Mouse (Mus musculus): ENCODE measurements around the gene Tmem201. TPM values are rescaled to one million over a fixed set of nuclear protein-coding genes. Genes with fewer than 3 reads are reported as not detected.
A peak's percentile ranks its signal among the peaks of the same experiment; 100 is the strongest.

Tmem201 gene
- 45.2 and 48.5 TPM in 2 replicates for polyA plus RNA-seq (2015; fragmentation: Nextera tagmentation; extraction: Ambion mirVana)

- peak; percentile 92 for ATAC-seq (ENCODE audit: low FRiP score)
- peak within 1 kb of the TSS; percentile 93 for H3K4me2 ChIP-seq
- peak within 1 kb of the TSS; percentile 85 for H3K27ac ChIP-seq (replicated peaks)
- peak within 1 kb of the TSS; percentile 95 for H3K4me3 ChIP-seq (replicated peaks)
- H3K27me3 ChIP-seq (replicated peaks), result no peaks in the 10 kb centered on the region
- peak within 1 kb of the TSS; percentile 90 for H3K9ac ChIP-seq (replicated peaks)
- WGBS, result under 1% methylated on average over 92 of the region's 97 CpGs
- H3K9me3 ChIP-seq (replicated peaks), result no peaks in the 10 kb centered on the region
- peaks cover 8% of the 10 kb centered on the region for H3K36me3 ChIP-seq
- peaks cover 51% of the 10 kb centered on the region for H3K4me1 ChIP-seq
Observed at GRCm38 (mm10) chr4:149737383-149738324, at the start of gene Tmem201. Tmem201 (minus strand) TSS chr4:149738044.

GRCm38 (mm10) chr4:149784901-149785300 is 47.1 kb upstream of the Tmem201 start:
- WGBS, result 89% methylated on average over 5 of the region's 5 CpGs
- Histone ChIP-seq H3K4me3 (replicated peaks) (no peak overlapping the region), H3K27ac (replicated peaks) (no peak overlapping the region), H3K9ac (replicated peaks) (no peak overlapping the region), H3K27me3 (replicated peaks) (no peaks in the 10 kb centered on the region), H3K9me3 (replicated peaks) (no peaks in the 10 kb centered on the region), H3K4me2 (no peak overlapping the region), H3K4me1 (peaks cover 8% of the 10 kb centered on the region), H3K36me3 (no peaks in the 10 kb centered on the region)
- no peak for ATAC-seq (ENCODE audit: low FRiP score)

GRCm38 (mm10) chr4:149784371-149784770 is 46.5 kb upstream of the Tmem201 start:
- no peak overlapping the region for H3K9ac ChIP-seq (replicated peaks)
- no peaks in the 10 kb centered on the region for H3K27me3 ChIP-seq (replicated peaks)
- H3K4me3 ChIP-seq (replicated peaks), result no peak overlapping the region
- no peak overlapping the region for H3K4me2 ChIP-seq
- H3K9me3 ChIP-seq (replicated peaks), result no peaks in the 10 kb centered on the region
- H3K4me1 ChIP-seq, result peaks cover 2% of the 10 kb centered on the region; the same call in 1 of the 2 replicates
- no peak for ATAC-seq (ENCODE audit: low FRiP score)
- WGBS, result 94% methylated on average over 9 of the region's 9 CpGs
- no peak overlapping the region for H3K27ac ChIP-seq (replicated peaks)
- no peaks in the 10 kb centered on the region for H3K36me3 ChIP-seq

- Histone ChIP-seq H3K36me3 (no peaks in the 10 kb centered on the region), H3K27me3 (replicated peaks) (no peaks in the 10 kb centered on the region), H3K27ac (replicated peaks) (0 out of 2 replicates have a peak overlapping the region, but pooled peaks have one; percentile 9), H3K9ac (replicated peaks) (no peak overlapping the region), H3K4me1 (no peaks in the 10 kb centered on the region), H3K9me3 (replicated peaks) (no peaks in the 10 kb centered on the region), H3K4me2 (no peak overlapping the region), H3K4me3 (replicated peaks) (no peak overlapping the region)
- ATAC-seq (ENCODE audit: low FRiP score), result no peak
- WGBS, result 71% methylated on average over 8 of the region's 8 CpGs
Observed at GRCm38 (mm10) chr4:149782975-149783374, 45.1 kb upstream of the Tmem201 start.

GRCm38 (mm10) chr4:149780565-149781356 is 42.9 kb upstream of the Tmem201 start:
- Histone ChIP-seq H3K4me2 (no peak overlapping the region), H3K9me3 (replicated peaks) (no peaks in the 10 kb centered on the region), H3K4me1 (peaks cover 4% of the 10 kb centered on the region; the same call in 1 of the 2 replicates), H3K27ac (replicated peaks) (no peak overlapping the region), H3K27me3 (replicated peaks) (no peaks in the 10 kb centered on the region), H3K36me3 (no peaks in the 10 kb centered on the region), H3K9ac (replicated peaks) (no peak overlapping the region), H3K4me3 (replicated peaks) (no peak overlapping the region)
- ATAC-seq (ENCODE audit: low FRiP score), result no peak
- 74% methylated on average over 13 of the region's 13 CpGs for WGBS

- no peaks in the 10 kb centered on the region for H3K27me3 ChIP-seq (replicated peaks)
- H3K4me2 ChIP-seq, result no peak overlapping the region
- ATAC-seq (ENCODE audit: low FRiP score), result no peak
- no peak overlapping the region for H3K4me3 ChIP-seq (replicated peaks)
- H3K27ac ChIP-seq (replicated peaks), result no peak overlapping the region
- H3K36me3 ChIP-seq, result no peaks in the 10 kb centered on the region
- 85% methylated on average over 9 of the region's 9 CpGs for WGBS
- peaks cover 4% of the 10 kb centered on the region; the same call in 1 of the 2 replicates for H3K4me1 ChIP-seq
- no peaks in the 10 kb centered on the region for H3K9me3 ChIP-seq (replicated peaks)
- H3K9ac ChIP-seq (replicated peaks), result no peak overlapping the region
Observed at GRCm38 (mm10) chr4:149779966-149780365, 42.1 kb upstream of the Tmem201 start.

- Histone ChIP-seq H3K27me3 (replicated peaks) (no peaks in the 10 kb centered on the region), H3K27ac (replicated peaks) (no peak overlapping the region), H3K4me3 (replicated peaks) (no peak overlapping the region), H3K4me2 (no peak overlapping the region), H3K36me3 (no peaks in the 10 kb centered on the region), H3K9ac (replicated peaks) (no peak overlapping the region), H3K4me1 (peaks cover 26% of the 10 kb centered on the region), H3K9me3 (replicated peaks) (no peaks in the 10 kb centered on the region)
- 87% methylated on average over 9 of the region's 9 CpGs for WGBS
- ATAC-seq (ENCODE audit: low FRiP score), result no peak
Observed at GRCm38 (mm10) chr4:149777126-149777525, 39.3 kb upstream of the Tmem201 start.

GRCm38 (mm10) chr4:149775760-149776362 is 38.0 kb upstream of the Tmem201 start:
- Histone ChIP-seq H3K27me3 (replicated peaks) (no peaks in the 10 kb centered on the region), H3K4me2 (no peak overlapping the region), H3K36me3 (no peaks in the 10 kb centered on the region), H3K9ac (replicated peaks) (no peak overlapping the region), H3K9me3 (replicated peaks) (no peaks in the 10 kb centered on the region), H3K4me1 (peaks cover 32% of the 10 kb centered on the region), H3K4me3 (replicated peaks) (no peak overlapping the region), H3K27ac (replicated peaks) (no peak overlapping the region; the same call in 1 of the 2 replicates)
- WGBS, result 35% methylated on average over 8 of the region's 8 CpGs
- no peak for ATAC-seq (ENCODE audit: low FRiP score)

GRCm38 (mm10) chr4:149775330-149775729 is 37.5 kb upstream of the Tmem201 start:
- Histone ChIP-seq H3K4me1 (peaks cover 32% of the 10 kb centered on the region), H3K9me3 (replicated peaks) (no peaks in the 10 kb centered on the region), H3K4me3 (replicated peaks) (no peak overlapping the region), H3K27ac (replicated peaks) (no peak overlapping the region), H3K36me3 (no peaks in the 10 kb centered on the region), H3K27me3 (replicated peaks) (no peaks in the 10 kb centered on the region), H3K4me2 (no peak overlapping the region), H3K9ac (replicated peaks) (no peak overlapping the region)
- WGBS, result 65% methylated on average over 7 of the region's 7 CpGs
- ATAC-seq (ENCODE audit: low FRiP score), result no peak

GRCm38 (mm10) chr4:149774094-149774470 is 36.2 kb upstream of the Tmem201 start, which contains the start of gene Slc25a33:
Slc25a33 (minus strand) TSS chr4:149774277.
- H3K4me2 ChIP-seq, result peak within 1 kb of the TSS; percentile 96
- H3K9ac ChIP-seq (replicated peaks), result peak within 1 kb of the TSS; percentile 91
- no peaks in the 10 kb centered on the region for H3K27me3 ChIP-seq (replicated peaks)
- WGBS, result under 1% methylated on average over 51 of the region's 51 CpGs
- H3K36me3 ChIP-seq, result no peaks in the 10 kb centered on the region
- peak within 1 kb of the TSS; percentile 86 for H3K4me3 ChIP-seq (replicated peaks)
- H3K4me1 ChIP-seq, result peaks cover 32% of the 10 kb centered on the region
- H3K27ac ChIP-seq (replicated peaks), result peak within 1 kb of the TSS; percentile 91
- no peaks in the 10 kb centered on the region for H3K9me3 ChIP-seq (replicated peaks)
- peak; percentile 96 for ATAC-seq (ENCODE audit: low FRiP score)

- peaks cover 32% of the 10 kb centered on the region for H3K4me1 ChIP-seq
- H3K4me2 ChIP-seq, result peak overlapping the region; percentile 96
- no peaks in the 10 kb centered on the region for H3K9me3 ChIP-seq (replicated peaks)
- H3K4me3 ChIP-seq (replicated peaks), result peak overlapping the region; percentile 86
- no peaks in the 10 kb centered on the region for H3K27me3 ChIP-seq (replicated peaks)
- H3K27ac ChIP-seq (replicated peaks), result peak overlapping the region; percentile 91
- peak overlapping the region; percentile 91 for H3K9ac ChIP-seq (replicated peaks)
- H3K36me3 ChIP-seq, result no peaks in the 10 kb centered on the region
- under 1% methylated on average over 63 of the region's 65 CpGs for WGBS
- ATAC-seq (ENCODE audit: low FRiP score), result peak; percentile 58
Observed at GRCm38 (mm10) chr4:149773408-149774093, 35.7 kb upstream of the Tmem201 start.
